Mouse (Mus musculus): ENCODE measurements at regions not wholly inside any gene's neighbourhood (a gene's known extent, or its start where the extent isn't known, plus 50 kb on each side); places are given as distances from the start of the nearest gene placed in this dataset.

DNA sequence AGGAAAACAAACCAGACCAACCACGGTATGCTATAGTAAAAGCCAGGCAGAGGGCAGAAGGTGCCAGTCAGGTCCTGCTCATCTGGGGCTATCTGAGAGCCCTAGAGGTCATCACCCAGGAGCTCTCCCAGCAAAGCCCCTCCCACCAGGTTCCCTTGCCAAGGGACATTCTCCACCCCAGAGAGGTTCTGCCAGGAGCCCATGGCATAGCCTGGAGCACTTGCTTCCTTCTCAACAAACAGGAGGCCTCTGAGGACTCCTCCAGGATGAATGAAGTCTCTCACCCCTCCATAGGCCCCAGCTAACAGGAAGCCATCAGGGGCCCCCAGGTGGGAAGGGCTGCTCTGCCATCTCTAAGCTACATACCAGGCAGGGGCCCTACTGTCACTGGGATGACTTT is 70.0 kb downstream of the Zfp36l2 start:
- ATAC-seq, result 0 out of 2 replicates have a peak, but pooled peaks have one; percentile 7
- WGBS, result 50% methylated on average over 1 of the region's 1 CpGs
- no peak overlapping the region for H3K9ac ChIP-seq (ENCODE audit: low read depth, low read length)
- no peaks in the 10 kb centered on the region for H3K27me3 ChIP-seq (replicated peaks; ENCODE audit: control insufficient read depth, insufficient read depth, low read length)
- H3K4me3 ChIP-seq (ENCODE audit: low read length), result no peak overlapping the region
- no peak overlapping the region for H3K4me2 ChIP-seq (ENCODE audit: low read depth, low read length)
- no peaks in the 10 kb centered on the region for H3K36me3 ChIP-seq (ENCODE audit: control insufficient read depth, insufficient read depth, low read length)
- peaks cover 17% of the 10 kb centered on the region for H3K4me1 ChIP-seq (ENCODE audit: control insufficient read depth, insufficient read depth, low read length)
- no peak overlapping the region for H3K27ac ChIP-seq (ENCODE audit: low read length)
- no peaks in the 10 kb centered on the region for H3K9me3 ChIP-seq (ENCODE audit: control insufficient read depth, low read length)

DNA sequence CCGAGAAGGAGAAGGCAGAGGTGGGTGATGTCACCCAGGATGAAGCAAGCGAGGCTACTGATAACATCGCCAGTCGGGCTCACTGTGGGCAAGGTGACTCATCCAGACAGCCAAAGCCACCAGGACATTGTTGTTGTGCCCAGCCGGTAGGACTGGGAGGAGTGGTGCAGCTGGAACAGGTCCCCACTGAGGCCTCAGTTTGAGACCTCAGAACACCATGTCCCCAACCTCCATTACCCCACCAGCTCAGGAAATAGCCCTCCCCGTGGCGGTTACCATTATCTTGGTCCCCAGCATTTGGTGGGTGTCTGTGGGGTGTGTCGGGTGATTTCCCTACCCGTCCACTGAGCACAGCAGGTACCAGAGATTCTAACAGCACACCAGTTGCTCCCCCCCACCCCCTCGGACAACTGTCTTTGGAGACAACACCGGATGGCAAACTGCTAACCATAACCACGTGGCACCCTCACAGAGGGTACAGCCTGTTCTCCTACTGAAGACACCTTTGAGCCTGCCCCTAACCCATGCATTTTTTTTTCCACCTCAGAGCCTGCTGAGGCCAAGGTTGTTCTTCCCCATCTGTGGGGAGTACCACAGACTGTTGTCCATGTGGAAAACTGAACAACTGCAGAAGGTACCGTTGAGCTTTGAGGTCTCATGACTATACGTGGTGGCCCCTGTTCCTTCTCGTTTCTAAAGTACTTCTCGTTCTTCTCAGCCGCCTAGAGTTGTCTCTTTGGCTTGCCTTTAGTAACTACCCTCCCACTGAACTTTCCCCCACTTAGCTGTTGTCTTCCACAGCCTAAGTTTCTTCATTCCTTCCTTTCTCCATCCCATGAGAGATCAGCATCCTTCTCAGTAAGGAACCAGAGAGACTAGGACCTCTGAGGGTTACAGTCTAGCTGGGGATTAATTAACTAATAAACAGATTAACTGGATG is 71.1 kb downstream of the Zfp36l2 start:
- Histone ChIP-seq H3K9me3 (ENCODE audit: control insufficient read depth, low read length) (no peaks in the 10 kb centered on the region), H3K4me2 (ENCODE audit: low read depth, low read length) (no peak overlapping the region), H3K4me1 (ENCODE audit: control insufficient read depth, insufficient read depth, low read length) (peaks cover 28% of the 10 kb centered on the region), H3K4me3 (ENCODE audit: low read length) (no peak overlapping the region), H3K27ac (ENCODE audit: low read length) (no peak overlapping the region), H3K27me3 (replicated peaks; ENCODE audit: control insufficient read depth, insufficient read depth, low read length) (no peaks in the 10 kb centered on the region), H3K36me3 (ENCODE audit: control insufficient read depth, insufficient read depth, low read length) (no peaks in the 10 kb centered on the region), H3K9ac (ENCODE audit: low read depth, low read length) (no peak overlapping the region)
- 83% methylated on average over 17 of the region's 17 CpGs for WGBS
- ATAC-seq, result no peak

DNA sequence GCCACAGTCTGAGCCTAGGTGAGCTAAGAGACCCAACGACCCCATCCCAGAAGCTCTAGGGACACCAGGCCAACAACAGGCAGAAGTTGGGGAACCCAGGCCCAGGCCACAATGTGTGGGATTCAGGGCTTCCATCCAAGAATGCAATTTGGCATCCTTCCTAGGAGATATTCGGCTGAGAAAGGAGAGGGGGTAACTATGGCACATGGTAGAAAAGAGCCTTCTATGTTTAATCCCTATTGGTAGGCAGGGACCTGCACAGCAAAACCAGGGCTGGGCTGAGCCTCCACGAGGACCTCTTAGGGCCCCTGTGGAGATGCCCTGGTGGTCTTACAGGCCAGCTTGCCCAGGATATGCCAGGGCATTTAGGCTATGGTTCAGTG is 71.8 kb downstream of the Zfp36l2 start:
- Histone ChIP-seq H3K4me2 (ENCODE audit: low read depth, low read length) (no peak overlapping the region), H3K36me3 (ENCODE audit: control insufficient read depth, insufficient read depth, low read length) (no peaks in the 10 kb centered on the region), H3K9ac (ENCODE audit: low read depth, low read length) (no peak overlapping the region), H3K9me3 (ENCODE audit: control insufficient read depth, low read length) (no peaks in the 10 kb centered on the region), H3K4me3 (ENCODE audit: low read length) (no peak overlapping the region), H3K27me3 (replicated peaks; ENCODE audit: control insufficient read depth, insufficient read depth, low read length) (no peaks in the 10 kb centered on the region), H3K4me1 (ENCODE audit: control insufficient read depth, insufficient read depth, low read length) (peaks cover 30% of the 10 kb centered on the region), H3K27ac (ENCODE audit: low read length) (no peak overlapping the region)
- ATAC-seq, result no peak
- WGBS, result 68% methylated on average over 3 of the region's 3 CpGs

DNA sequence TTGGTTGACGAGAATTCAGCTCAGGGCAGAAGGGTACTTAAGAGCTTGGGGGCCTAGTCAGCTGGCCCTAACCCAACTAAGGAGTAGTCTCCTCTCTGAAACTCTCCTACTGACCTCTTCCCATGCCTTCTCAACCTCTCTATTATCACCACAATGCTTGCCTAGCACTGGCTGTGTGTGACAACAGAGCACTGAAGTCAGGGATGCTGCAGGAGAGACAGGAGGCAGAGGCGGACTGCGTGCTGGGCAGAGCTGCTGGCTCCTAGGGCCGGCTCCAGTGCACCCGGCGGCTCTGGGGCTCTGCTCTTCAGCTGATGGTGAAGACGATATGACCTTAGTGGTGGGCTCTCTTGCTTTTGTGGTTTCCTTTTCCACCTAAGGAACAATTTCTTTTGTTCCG is 72.6 kb downstream of the Zfp36l2 start:
- no peak overlapping the region for H3K4me3 ChIP-seq (ENCODE audit: low read length)
- H3K4me2 ChIP-seq (ENCODE audit: low read depth, low read length), result no peak overlapping the region
- H3K27me3 ChIP-seq (replicated peaks; ENCODE audit: control insufficient read depth, insufficient read depth, low read length), result no peaks in the 10 kb centered on the region
- H3K9me3 ChIP-seq (ENCODE audit: control insufficient read depth, low read length), result no peaks in the 10 kb centered on the region
- no peak for ATAC-seq
- peaks cover 32% of the 10 kb centered on the region for H3K4me1 ChIP-seq (ENCODE audit: control insufficient read depth, insufficient read depth, low read length)
- H3K27ac ChIP-seq (ENCODE audit: low read length), result no peak overlapping the region
- 84% methylated on average over 8 of the region's 8 CpGs for WGBS
- H3K9ac ChIP-seq (ENCODE audit: low read depth, low read length), result no peak overlapping the region
- no peaks in the 10 kb centered on the region for H3K36me3 ChIP-seq (ENCODE audit: control insufficient read depth, insufficient read depth, low read length)

DNA sequence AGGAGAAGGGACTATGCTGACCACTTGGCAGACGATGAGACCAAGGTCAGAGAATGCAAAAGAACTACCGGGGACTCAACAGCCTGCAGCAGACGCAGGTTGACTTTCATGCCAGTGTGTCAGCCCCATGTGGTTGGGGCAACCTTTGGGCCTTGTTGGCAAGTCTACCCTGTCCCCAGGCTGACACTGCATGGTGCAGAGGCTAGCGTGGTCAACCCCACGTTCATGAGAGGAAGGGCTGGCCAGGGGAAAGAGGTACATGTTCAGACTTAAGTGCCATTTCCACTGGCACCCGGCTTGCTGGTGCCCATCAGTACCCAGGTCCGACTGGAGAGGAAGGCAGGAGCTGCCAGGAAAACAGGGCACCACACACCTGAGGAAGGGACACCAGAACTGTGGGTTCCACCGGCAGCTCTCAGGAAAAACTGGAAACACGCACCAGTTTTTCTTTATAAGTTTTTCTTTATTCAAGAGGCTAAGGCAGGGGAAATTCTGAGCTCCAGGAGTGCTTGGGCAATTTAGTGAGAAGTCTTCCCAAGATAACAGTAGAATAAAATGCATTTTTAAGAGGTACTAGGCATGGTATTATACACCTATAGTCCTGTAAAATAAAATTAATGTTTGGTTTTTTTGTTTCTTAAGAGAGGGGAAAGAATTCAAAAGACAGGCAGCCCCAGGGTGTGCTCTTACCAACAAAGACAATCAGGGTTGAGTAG is 73.3 kb downstream of the Zfp36l2 start:
- Histone ChIP-seq H3K4me2 (ENCODE audit: low read depth, low read length) (no peak overlapping the region), H3K27ac (ENCODE audit: low read length) (0 out of 2 replicates have a peak overlapping the region, but pooled peaks have one; percentile 3), H3K27me3 (replicated peaks; ENCODE audit: control insufficient read depth, insufficient read depth, low read length) (no peaks in the 10 kb centered on the region), H3K36me3 (ENCODE audit: control insufficient read depth, insufficient read depth, low read length) (no peaks in the 10 kb centered on the region), H3K9me3 (ENCODE audit: control insufficient read depth, low read length) (no peaks in the 10 kb centered on the region), H3K4me1 (ENCODE audit: control insufficient read depth, insufficient read depth, low read length) (peaks cover 32% of the 10 kb centered on the region), H3K9ac (ENCODE audit: low read depth, low read length) (peak overlapping the region; percentile 34), H3K4me3 (ENCODE audit: low read length) (no peak overlapping the region)
- peak; percentile 17 for ATAC-seq
- WGBS, result 63% methylated on average over 9 of the region's 9 CpGs

DNA sequence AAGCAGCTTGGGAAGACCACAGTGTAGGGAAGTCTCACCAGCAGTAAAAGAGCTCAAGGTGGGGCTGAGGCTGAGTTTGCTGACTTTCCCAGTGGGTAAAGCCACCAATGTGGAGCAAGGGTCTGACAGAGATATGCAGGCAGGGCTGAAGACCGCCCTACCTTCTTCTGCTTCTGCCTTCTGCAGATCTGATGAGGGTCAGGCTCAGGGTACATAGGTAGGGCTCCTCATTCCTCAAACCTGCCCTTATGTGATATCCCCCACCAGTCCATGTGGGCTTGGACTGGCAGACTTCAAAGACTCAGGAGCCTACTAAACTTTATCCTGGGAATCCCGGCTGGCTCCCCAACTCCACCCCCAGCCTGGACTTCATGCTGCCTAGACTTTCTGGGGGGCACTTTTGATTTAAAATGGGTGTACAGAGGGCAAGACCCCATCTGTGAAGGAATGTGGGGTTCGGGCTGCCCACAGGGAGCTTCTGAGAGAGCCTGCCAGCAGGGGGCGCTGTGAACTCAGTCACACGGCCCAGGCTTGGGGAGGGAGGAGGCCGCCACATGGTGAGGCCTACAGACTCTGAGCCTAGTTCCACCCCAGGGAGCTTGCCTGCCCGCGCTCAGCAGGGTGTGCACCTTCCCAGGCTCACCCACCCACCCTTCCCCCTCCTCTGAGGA is 74.0 kb downstream of the Zfp36l2 start:
- no peaks in the 10 kb centered on the region for H3K9me3 ChIP-seq (ENCODE audit: control insufficient read depth, low read length)
- H3K27ac ChIP-seq (ENCODE audit: low read length), result no peak overlapping the region
- H3K4me2 ChIP-seq (ENCODE audit: low read depth, low read length), result no peak overlapping the region
- no peak overlapping the region for H3K4me3 ChIP-seq (ENCODE audit: low read length)
- H3K36me3 ChIP-seq (ENCODE audit: control insufficient read depth, insufficient read depth, low read length), result no peaks in the 10 kb centered on the region
- peak overlapping the region; percentile 34 for H3K9ac ChIP-seq (ENCODE audit: low read depth, low read length)
- no peaks in the 10 kb centered on the region for H3K27me3 ChIP-seq (replicated peaks; ENCODE audit: control insufficient read depth, insufficient read depth, low read length)
- ATAC-seq, result peak; percentile 82
- H3K4me1 ChIP-seq (ENCODE audit: control insufficient read depth, insufficient read depth, low read length), result peaks cover 32% of the 10 kb centered on the region
- WGBS, result 30% methylated on average over 8 of the region's 8 CpGs

DNA sequence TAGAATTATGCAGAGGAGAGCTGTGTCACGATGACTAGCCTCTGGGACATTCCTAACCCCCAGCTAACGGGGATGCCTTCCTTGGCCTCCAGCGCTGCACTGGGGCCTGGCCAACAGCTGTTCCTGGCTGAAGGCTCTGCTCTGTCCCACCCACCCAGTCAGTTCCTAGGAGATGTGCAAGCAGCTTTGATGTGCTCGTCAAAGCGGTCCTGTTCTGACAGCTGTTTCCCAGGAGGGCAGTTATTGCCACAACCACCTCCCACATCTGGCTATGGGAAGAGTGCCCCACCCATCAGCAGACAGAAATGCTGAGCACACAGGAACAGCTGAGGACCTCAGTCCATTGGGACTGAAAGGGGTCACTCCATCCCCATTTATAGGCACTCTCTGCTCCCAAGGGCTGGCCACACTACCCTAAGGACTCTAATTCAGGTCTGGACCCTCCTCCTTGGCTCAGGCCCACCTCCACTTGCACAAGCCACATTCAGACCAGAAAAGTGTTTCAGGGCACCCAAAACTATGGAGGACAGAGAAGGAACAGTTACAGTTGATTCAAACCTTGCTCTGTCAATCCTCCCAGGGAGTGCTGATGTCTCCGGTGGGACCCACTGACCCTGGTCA is 75.2 kb downstream of the Zfp36l2 start:
- Histone ChIP-seq H3K27ac (ENCODE audit: low read length) (peak overlapping the region; percentile 75), H3K4me2 (ENCODE audit: low read depth, low read length) (no peak overlapping the region), H3K9me3 (ENCODE audit: control insufficient read depth, low read length) (no peaks in the 10 kb centered on the region), H3K9ac (ENCODE audit: low read depth, low read length) (peak overlapping the region; percentile 52), H3K36me3 (ENCODE audit: control insufficient read depth, insufficient read depth, low read length) (no peaks in the 10 kb centered on the region), H3K27me3 (replicated peaks; ENCODE audit: control insufficient read depth, insufficient read depth, low read length) (no peaks in the 10 kb centered on the region), H3K4me1 (ENCODE audit: control insufficient read depth, insufficient read depth, low read length) (peaks cover 23% of the 10 kb centered on the region), H3K4me3 (ENCODE audit: low read length) (no peak overlapping the region)
- 36% methylated on average over 6 of the region's 6 CpGs for WGBS
- ATAC-seq, result peak; percentile 41

DNA sequence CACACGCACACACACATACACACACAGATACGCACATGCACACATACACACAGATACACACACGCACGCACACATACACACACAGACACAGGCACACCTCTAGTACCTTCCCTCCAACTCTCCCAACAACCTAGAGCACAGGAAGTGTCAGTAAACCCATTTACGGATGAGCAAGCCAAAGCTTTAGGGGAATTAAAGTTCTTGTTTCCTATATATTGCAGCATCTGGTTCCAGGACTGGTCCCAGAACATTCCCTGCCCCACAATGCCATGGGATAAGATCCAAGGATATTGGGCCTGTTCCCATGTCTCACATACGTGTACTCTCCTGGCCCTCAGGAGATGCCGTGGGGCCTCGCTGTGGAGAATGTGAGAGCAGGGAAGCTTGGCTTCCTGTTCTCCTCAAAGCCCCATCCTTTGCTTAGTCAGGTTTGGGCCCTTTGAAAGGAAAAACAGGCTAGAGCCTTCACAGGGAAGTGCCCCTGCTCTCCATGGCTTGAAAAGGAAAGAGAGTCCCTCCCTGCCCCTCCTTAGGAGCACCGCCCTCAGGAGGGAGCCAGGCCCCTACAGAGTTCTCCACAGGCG is 75.9 kb downstream of the Zfp36l2 start:
- Histone ChIP-seq H3K27me3 (replicated peaks; ENCODE audit: control insufficient read depth, insufficient read depth, low read length) (no peaks in the 10 kb centered on the region), H3K4me1 (ENCODE audit: control insufficient read depth, insufficient read depth, low read length) (peaks cover 23% of the 10 kb centered on the region), H3K36me3 (ENCODE audit: control insufficient read depth, insufficient read depth, low read length) (no peaks in the 10 kb centered on the region), H3K27ac (ENCODE audit: low read length) (peak overlapping the region; percentile 75), H3K4me3 (ENCODE audit: low read length) (no peak overlapping the region), H3K9me3 (ENCODE audit: control insufficient read depth, low read length) (no peaks in the 10 kb centered on the region), H3K9ac (ENCODE audit: low read depth, low read length) (peak overlapping the region; percentile 52), H3K4me2 (ENCODE audit: low read depth, low read length) (no peak overlapping the region)
- 73% methylated on average over 10 of the region's 10 CpGs for WGBS
- no peak; the same call in 1 of the 2 replicates for ATAC-seq
